Mouse (Mus musculus) midbrain, embryonic 12.5 days (tissue): ENCODE measurements around the gene Msmo1. TPM values are rescaled to one million over a fixed set of nuclear protein-coding genes. Genes with fewer than 3 reads are reported as not detected.

Source experiments
- ATAC-seq: fragments of 200-750 bp; cut with Nextera tagmentation; 2 replicates; pipeline ENCODE4 v1.8.0; 2017; ENCODE audit warnings: low read depth, moderate TSS enrichment, moderate library complexity; ENCODE audit not compliant: low FRiP score
- H3K27ac ChIP-seq: fragments of 300-500 bp; sonication (generic); replicated peaks from 2 replicates; pipeline ENCODE4 v1.5.1; 2016; ENCODE audit warnings: mild to moderate bottlenecking
- H3K27me3 ChIP-seq: fragments of 300-500 bp; sonication (generic); 2 replicates; pipeline ENCODE4 v1.6.1; 2016; ENCODE audit warnings: mild to moderate bottlenecking
- H3K36me3 ChIP-seq: fragments of 300-500 bp; sonication (generic); 2 replicates; pipeline ENCODE4 v1.6.1; 2016
- H3K4me1 ChIP-seq: fragments of 300-500 bp; sonication (generic); 2 replicates; pipeline ENCODE4 v1.6.1; 2016
- H3K4me2 ChIP-seq: fragments of 300-500 bp; sonication (generic); replicated peaks from 2 replicates; pipeline ENCODE4 v1.6.1; 2016; ENCODE audit warnings: mild to moderate bottlenecking, moderate library complexity
- H3K4me3 ChIP-seq: fragments of 300-500 bp; sonication (generic); 2 replicates; pipeline ENCODE4 v1.5.1; 2016; ENCODE audit warnings: mild to moderate bottlenecking
- H3K9ac ChIP-seq: fragments of 300-500 bp; sonication (generic); replicated peaks from 2 replicates; pipeline ENCODE4 v1.6.1; 2016; ENCODE audit warnings: mild to moderate bottlenecking, moderate library complexity
- H3K9me3 ChIP-seq: fragments of 300-500 bp; sonication (generic); 2 replicates; pipeline ENCODE4 v1.6.1; 2016; ENCODE audit warnings: mild to moderate bottlenecking
- WGBS: fragments of 180-500 bp; shearing (Covaris S2); methylation state at CpG from one replicate; pipeline ENCODE4 v1.1.7; 2016; 5-methylcytosine and 5-hydroxymethylcytosine counted together
- polyA plus RNA-seq: library from polyadenylated mRNA; unstranded; fragments of >200 nt; fragmentation: Nextera tagmentation; extraction: Ambion mirVana; gene quantifications from 2 replicates; pipeline ENCODE4 v1.2.1, GENCODE M21; 2016

Msmo1 gene
- polyA plus RNA-seq, 1 experiment from 2014 or later, result 212 TPM

DNA sequence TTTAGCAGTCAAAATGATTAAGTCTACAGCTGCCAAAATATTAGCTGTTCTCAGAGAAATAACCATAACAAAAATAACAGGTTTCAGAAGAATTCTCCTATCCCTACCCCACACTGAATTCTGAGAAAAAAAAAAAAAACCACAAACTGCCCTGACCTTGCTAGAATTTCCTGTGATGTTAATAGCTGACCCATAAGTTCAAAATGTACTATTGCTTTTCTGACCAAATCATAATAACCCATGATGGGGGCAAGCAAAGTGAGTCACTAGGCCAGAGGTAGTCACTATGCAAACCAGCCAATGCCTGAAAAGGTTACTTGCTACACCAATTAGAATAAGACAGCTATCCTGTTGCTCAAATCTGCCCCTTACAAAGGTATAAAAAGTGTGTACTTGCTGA is 26.1 kb downstream of the Msmo1 start:
- H3K9ac ChIP-seq, result no peak overlapping the region
- H3K27ac ChIP-seq, result no peak overlapping the region
- H3K27me3 ChIP-seq, result no peaks in the 10 kb centered on the region
- no peaks in the 10 kb centered on the region for H3K4me1 ChIP-seq
- no peak overlapping the region for H3K4me2 ChIP-seq
- H3K9me3 ChIP-seq, result no peaks in the 10 kb centered on the region
- H3K4me3 ChIP-seq, result no peak overlapping the region
- no peak for ATAC-seq
- no peaks in the 10 kb centered on the region for H3K36me3 ChIP-seq

- ATAC-seq, result no peak
Observed at GRCm38 (mm10) chr8:64703191-64703590, 30.4 kb downstream of the Msmo1 start.

GRCm38 (mm10) chr8:64692651-64693201 is 40.9 kb downstream of the Msmo1 start, which contains the start of gene Cpe:
Cpe (minus strand) TSS chr8:64693054.
- Histone ChIP-seq H3K36me3 (no peaks in the 10 kb centered on the region), H3K27ac (peak within 1 kb of the TSS; percentile 98), H3K4me2 (peak within 1 kb of the TSS; percentile 56), H3K4me1 (peaks cover 24% of the 10 kb centered on the region), H3K9me3 (no peaks in the 10 kb centered on the region), H3K9ac (peak within 1 kb of the TSS; percentile 87), H3K4me3 (peak within 1 kb of the TSS; percentile 65), H3K27me3 (no peaks in the 10 kb centered on the region)
- ATAC-seq, result peak; percentile 99
- WGBS, result under 1% methylated on average over 54 of the region's 54 CpGs

More at GRCm38 (mm10) chr8:64703191-64703590, 30.4 kb downstream of the Msmo1 start:
- no peaks in the 10 kb centered on the region for H3K36me3 ChIP-seq
- H3K4me3 ChIP-seq, result no peak overlapping the region
- H3K4me1 ChIP-seq, result no peaks in the 10 kb centered on the region
- no peaks in the 10 kb centered on the region for H3K27me3 ChIP-seq
- no peak overlapping the region for H3K4me2 ChIP-seq
- H3K27ac ChIP-seq, result no peak overlapping the region
- WGBS, result 91% methylated on average over 1 of the region's 1 CpGs
- H3K9me3 ChIP-seq, result no peaks in the 10 kb centered on the region
- H3K9ac ChIP-seq, result no peak overlapping the region

GRCm38 (mm10) chr8:64691591-64692401 is 41.8 kb downstream of the Msmo1 start:
- WGBS, result 3% methylated on average over 16 of the region's 16 CpGs
- peak overlapping the region; percentile 87 for H3K9ac ChIP-seq
- ATAC-seq, result no peak

GRCm38 (mm10) chr8:64690845-64691244 is 42.7 kb downstream of the Msmo1 start:
- Histone ChIP-seq H3K27ac (0 out of 2 replicates have a peak overlapping the region, but pooled peaks have one; percentile 30), H3K4me3 (peak overlapping the region; percentile 65)

More at GRCm38 (mm10) chr8:64691591-64692401, 41.8 kb downstream of the Msmo1 start:
- peak overlapping the region; percentile 98 for H3K27ac ChIP-seq
- peak overlapping the region; percentile 56 for H3K4me2 ChIP-seq
- H3K4me1 ChIP-seq, result peaks cover 30% of the 10 kb centered on the region
- no peaks in the 10 kb centered on the region; the same call in 1 of the 2 replicates for H3K36me3 ChIP-seq
- H3K27me3 ChIP-seq, result no peaks in the 10 kb centered on the region
- H3K9me3 ChIP-seq, result no peaks in the 10 kb centered on the region
- peak overlapping the region; percentile 65 for H3K4me3 ChIP-seq

DNA sequence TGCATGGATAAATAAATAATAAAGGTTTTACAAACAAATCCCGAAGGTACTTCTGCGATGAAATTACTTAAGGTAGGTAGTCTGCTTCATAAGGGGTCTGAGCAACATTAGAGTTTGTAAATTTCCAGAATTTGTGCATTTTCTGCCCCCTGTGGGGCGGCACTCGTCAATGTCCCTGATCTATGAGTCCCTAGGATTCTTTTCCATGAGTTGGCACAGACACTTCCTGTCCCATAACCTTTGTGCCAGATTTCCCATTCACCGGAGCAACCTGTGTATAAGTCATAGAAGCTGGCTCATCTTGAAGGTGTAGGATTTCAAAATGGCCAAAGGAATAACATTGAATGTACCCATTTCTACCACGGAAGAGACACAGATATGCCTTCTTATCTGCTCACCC is 43.3 kb downstream of the Msmo1 start:
- 75% methylated on average over 6 of the region's 6 CpGs for WGBS
- H3K27me3 ChIP-seq, result no peaks in the 10 kb centered on the region
- H3K27ac ChIP-seq, result no peak overlapping the region
- no peak overlapping the region for H3K9ac ChIP-seq
- peak overlapping the region; percentile 65 for H3K4me3 ChIP-seq
- ATAC-seq, result no peak
- H3K4me2 ChIP-seq, result peak overlapping the region; percentile 56
- H3K36me3 ChIP-seq, result no peaks in the 10 kb centered on the region; the same call in 1 of the 2 replicates
- no peaks in the 10 kb centered on the region for H3K9me3 ChIP-seq
- peaks cover 30% of the 10 kb centered on the region for H3K4me1 ChIP-seq

More at GRCm38 (mm10) chr8:64690845-64691244, 42.7 kb downstream of the Msmo1 start:
- 72% methylated on average over 6 of the region's 6 CpGs for WGBS
- H3K9ac ChIP-seq, result peak overlapping the region; percentile 87
- H3K36me3 ChIP-seq, result no peaks in the 10 kb centered on the region; the same call in 1 of the 2 replicates
- H3K4me1 ChIP-seq, result peaks cover 30% of the 10 kb centered on the region
- H3K27me3 ChIP-seq, result no peaks in the 10 kb centered on the region
- peak overlapping the region; percentile 56 for H3K4me2 ChIP-seq
- no peak for ATAC-seq
- H3K9me3 ChIP-seq, result no peaks in the 10 kb centered on the region

GRCm38 (mm10) chr8:64688741-64689140 is 44.9 kb downstream of the Msmo1 start:
- Histone ChIP-seq H3K9ac (no peak overlapping the region), H3K4me2 (no peak overlapping the region), H3K27ac (no peak overlapping the region), H3K4me3 (no peak overlapping the region), H3K36me3 (no peaks in the 10 kb centered on the region; the same call in 1 of the 2 replicates), H3K9me3 (no peaks in the 10 kb centered on the region), H3K27me3 (no peaks in the 10 kb centered on the region), H3K4me1 (peaks cover 33% of the 10 kb centered on the region)
- ATAC-seq, result no peak
- WGBS, result 69% methylated on average over 4 of the region's 4 CpGs

GRCm38 (mm10) chr8:64688161-64688560 is 45.4 kb downstream of the Msmo1 start:
- Histone ChIP-seq H3K27me3 (no peaks in the 10 kb centered on the region), H3K9ac (no peak overlapping the region), H3K9me3 (no peaks in the 10 kb centered on the region), H3K27ac (no peak overlapping the region), H3K4me3 (no peak overlapping the region), H3K4me1 (peaks cover 33% of the 10 kb centered on the region), H3K4me2 (no peak overlapping the region), H3K36me3 (no peaks in the 10 kb centered on the region; the same call in 1 of the 2 replicates)
- no peak for ATAC-seq
- WGBS, result 82% methylated on average over 3 of the region's 3 CpGs

DNA sequence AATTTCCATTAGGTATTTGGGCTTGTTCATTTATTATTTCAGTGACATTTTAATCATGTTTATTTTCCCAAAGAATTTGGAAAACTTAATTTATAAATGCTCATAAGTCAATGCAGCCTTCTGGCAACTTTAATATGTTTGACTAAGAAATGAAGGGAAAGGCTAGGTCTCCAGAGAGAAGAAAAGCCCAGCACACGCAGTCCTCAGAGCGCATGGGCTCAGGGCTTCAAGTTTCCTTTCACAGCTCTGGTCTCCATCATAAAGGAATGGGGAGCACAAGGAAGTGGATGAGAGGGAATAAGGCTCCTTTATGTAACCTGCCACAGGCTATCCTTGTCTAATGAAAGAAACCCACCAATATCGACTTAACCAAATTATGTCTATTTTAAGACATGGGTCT is 51.1 kb downstream of the Msmo1 start:
- Histone ChIP-seq H3K27me3 (no peaks in the 10 kb centered on the region), H3K9ac (no peak overlapping the region), H3K4me2 (no peak overlapping the region), H3K4me3 (no peak overlapping the region), H3K36me3 (peaks cover 7% of the 10 kb centered on the region; the same call in 1 of the 2 replicates), H3K9me3 (no peaks in the 10 kb centered on the region), H3K27ac (no peak overlapping the region), H3K4me1 (peaks cover 7% of the 10 kb centered on the region; the same call in 1 of the 2 replicates)
- 72% methylated on average over 3 of the region's 3 CpGs for WGBS
- no peak for ATAC-seq

DNA sequence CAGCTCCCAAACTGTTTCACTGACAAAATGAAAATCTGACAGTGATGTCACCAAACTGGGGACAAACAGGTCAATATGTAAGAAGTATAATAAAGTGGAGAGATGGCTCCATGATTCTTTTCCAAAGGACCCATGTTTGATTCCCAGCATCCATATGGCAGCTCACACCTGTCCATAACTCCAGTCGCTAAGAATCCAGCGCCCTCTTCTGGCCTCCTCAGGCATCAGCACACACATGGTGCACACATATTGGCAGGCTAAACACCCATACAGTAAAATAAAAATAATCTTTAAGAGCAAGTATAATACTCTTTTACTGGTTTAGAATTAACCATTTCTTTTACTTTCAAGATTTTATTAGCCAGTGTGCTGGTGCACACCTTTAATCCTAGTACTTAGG is 57.2 kb downstream of the Msmo1 start:
- Histone ChIP-seq H3K4me1 (peaks cover 4% of the 10 kb centered on the region), H3K9ac (no peak overlapping the region), H3K36me3 (peaks cover 8% of the 10 kb centered on the region; the same call in 1 of the 2 replicates), H3K27ac (no peak overlapping the region), H3K27me3 (no peaks in the 10 kb centered on the region), H3K4me2 (no peak overlapping the region), H3K4me3 (no peak overlapping the region), H3K9me3 (no peaks in the 10 kb centered on the region)
- 78% methylated on average over 2 of the region's 2 CpGs for WGBS
- 0 out of 2 replicates have a peak, but pooled peaks have one; percentile 38 for ATAC-seq

DNA sequence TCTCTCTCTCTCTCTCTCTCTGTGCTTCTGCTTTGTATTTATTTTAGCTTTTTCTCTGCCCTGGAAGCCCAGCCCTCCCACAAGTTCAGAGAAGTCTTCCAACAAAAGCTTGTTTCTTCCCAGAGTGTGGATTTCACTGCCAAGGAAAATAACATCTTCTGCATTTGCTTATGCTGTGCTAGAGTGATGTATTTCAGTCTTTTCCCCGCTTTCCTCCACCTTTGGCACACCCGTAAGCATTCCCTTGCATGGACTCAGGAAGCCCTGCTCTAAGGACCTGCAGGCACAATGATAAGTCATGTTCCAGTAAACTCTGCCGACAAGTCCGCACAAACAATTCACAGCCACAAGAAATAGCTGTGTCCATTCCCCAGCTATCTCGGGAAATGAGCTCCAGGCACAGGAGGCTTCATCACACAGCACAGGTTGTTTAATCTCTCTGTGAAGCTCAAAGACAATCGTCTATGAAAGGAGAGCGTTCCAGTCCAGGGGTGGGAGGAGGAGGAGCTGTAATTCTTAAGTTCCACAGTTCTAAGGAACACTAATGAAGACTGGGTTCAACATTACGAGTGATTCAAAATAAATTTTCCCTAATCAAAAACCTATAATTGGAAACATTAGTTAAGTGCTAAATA is 58.5 kb downstream of the Msmo1 start:
- Histone ChIP-seq H3K4me2 (no peak overlapping the region), H3K9ac (no peak overlapping the region), H3K27ac (no peak overlapping the region), H3K9me3 (no peaks in the 10 kb centered on the region), H3K4me1 (peaks cover 4% of the 10 kb centered on the region), H3K36me3 (0 out of 2 replicates have a peak, but pooled peaks cover 5% of the 10 kb centered on the region), H3K27me3 (no peaks in the 10 kb centered on the region), H3K4me3 (no peak overlapping the region)
- 84% methylated on average over 8 of the region's 8 CpGs for WGBS
- ATAC-seq, result no peak

GRCm38 (mm10) chr8:64672920-64673319 is 60.7 kb downstream of the Msmo1 start:
- Histone ChIP-seq H3K27me3 (no peaks in the 10 kb centered on the region), H3K27ac (no peak overlapping the region), H3K9ac (no peak overlapping the region), H3K4me1 (peaks cover 4% of the 10 kb centered on the region), H3K4me2 (no peak overlapping the region), H3K9me3 (no peaks in the 10 kb centered on the region), H3K4me3 (no peak overlapping the region), H3K36me3 (0 out of 2 replicates have a peak, but pooled peaks cover 5% of the 10 kb centered on the region)
- 59% methylated on average over 2 of the region's 2 CpGs for WGBS
- ATAC-seq, result no peak
